Mouse (Mus musculus) G1E (cell line): Measurements from ENCODE around the gene Apbb2.

Source experiments
- CTCF ChIP-seq: IDR thresholded peaks from 2 replicates; pipeline ENCODE4 v1.5.1; 2012; ENCODE audit warnings: low read depth, low read length, inconsistent platforms, mixed read lengths
- GATA2 ChIP-seq: IDR thresholded peaks from 2 replicates; pipeline ENCODE4 v1.6.1; 2012; ENCODE audit warnings: low read depth, low read length, inconsistent platforms, borderline replicate concordance
- POLR2AphosphoS5 ChIP-seq: IDR thresholded peaks from 2 replicates; pipeline ENCODE4 v1.6.1; 2012; ENCODE audit warnings: low read depth, low read length, inconsistent platforms; ENCODE audit not compliant: insufficient replicate concordance
- TAL1 ChIP-seq: conservative IDR thresholded peaks from 2 replicates; pipeline ENCODE4 v1.6.1; 2012; ENCODE audit warnings: low read depth, low read length, inconsistent platforms, mixed read lengths

GRCm38 (mm10) chr5:66568002-66568401, 50.6 kb downstream of the Apbb2 start:
- TF ChIP-seq CTCF: no peak
- TF ChIP-seq TAL1: no peak
- no peak for TF ChIP-seq GATA2
- TF ChIP-seq POLR2AphosphoS5: no peak
